Mouse (Mus musculus): ENCODE results near the gene Pm20d2.

DNA sequence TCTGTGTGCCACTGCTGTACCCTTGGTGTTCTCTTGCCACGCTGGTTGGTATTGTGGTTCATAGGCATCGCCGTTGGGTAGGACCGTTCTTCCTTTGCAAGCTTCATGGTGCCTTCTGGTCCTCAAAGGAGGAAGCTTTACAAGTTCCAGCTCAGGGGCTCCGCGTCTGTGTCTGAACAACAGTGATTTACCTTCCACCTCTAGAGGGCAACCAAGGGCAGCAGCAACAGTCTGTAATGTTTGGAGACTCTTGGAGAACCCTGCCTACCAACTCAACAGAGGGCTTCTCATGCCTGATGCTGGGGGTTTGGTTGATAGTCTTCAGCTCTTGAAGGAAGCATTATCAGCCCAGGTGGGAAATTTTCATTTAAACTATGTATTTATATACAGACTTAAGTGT is 65.0 kb downstream of the Pm20d2 start:
- no peak for TF ChIP-seq POLR2A (IDR thresholded peaks at IDR 0.05; ENCODE audit: borderline replicate concordance, insufficient read depth, low read length)
- peak; percentile 61; the same call in 1 of the 2 replicates for TF ChIP-seq CTCF (IDR thresholded peaks at IDR 0.05; ENCODE audit: borderline replicate concordance, insufficient read depth, low read depth, low read length)

Data from cerebellum, adult 2 months (tissue).